Mouse (Mus musculus): ENCODE results near the gene Pepd.
"Not testable (repeated sequence)": the region's sequence is repeated elsewhere in the genome, so short reads cannot be mapped to it uniquely, and the experiment has no call there.

The Pepd gene

GRCm38 (mm10) chr7:34981803-34982202 lies 69.6 kb downstream of the Pepd start:
- in situ Hi-C loops (cut with MboI; ENCODE audit: unreplicated experiment in 2 of 2): no loop called here

GRCm38 (mm10) chr7:34982372-34982771 lies 70.2 kb downstream of the Pepd start:
- in situ Hi-C loops (cut with MboI; ENCODE audit: unreplicated experiment in 2 of 2): not testable (repeated sequence)

GRCm38 (mm10) chr7:34983702-34984475 lies 71.7 kb downstream of the Pepd start:
- in situ Hi-C loops (cut with MboI; ENCODE audit: unreplicated experiment in 2 of 2): no loop called here

DNA sequence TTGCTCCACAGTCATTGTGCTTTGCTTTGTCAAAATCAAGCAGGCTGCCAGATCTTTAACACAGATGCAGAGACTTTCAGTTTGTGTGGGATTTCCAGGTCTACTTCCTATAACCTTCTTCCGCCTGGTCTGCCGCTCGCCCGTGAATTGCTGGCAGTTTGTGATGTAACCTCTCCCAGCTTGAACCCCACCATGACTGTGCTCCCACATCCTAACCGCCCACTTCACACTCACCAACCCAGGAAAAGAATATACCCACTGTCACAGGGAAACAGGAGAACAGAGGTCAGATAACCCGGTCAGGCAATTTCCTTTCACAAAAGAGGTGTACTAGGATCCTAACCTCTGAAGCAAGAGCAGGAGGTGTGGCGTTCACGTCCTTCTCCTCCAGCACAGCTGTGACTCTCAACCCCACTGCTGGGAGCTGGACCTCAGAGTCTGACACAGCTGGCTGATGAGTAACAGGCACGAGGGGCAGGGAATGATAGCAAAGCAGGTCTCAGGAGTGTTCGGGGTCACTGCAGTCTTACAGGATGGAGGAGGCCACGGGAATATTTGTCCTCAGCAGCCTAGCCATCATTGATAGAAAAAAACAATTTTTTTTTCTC lies 72.5 kb downstream of the Pepd start:
- in situ Hi-C loops (cut with MboI; ENCODE audit: unreplicated experiment in 2 of 2): no loop called here

GRCm38 (mm10) chr7:34985216-34985615 lies 73.0 kb downstream of the Pepd start:
- in situ Hi-C loops (cut with MboI; ENCODE audit: unreplicated experiment in 2 of 2): no loop called here

DNA sequence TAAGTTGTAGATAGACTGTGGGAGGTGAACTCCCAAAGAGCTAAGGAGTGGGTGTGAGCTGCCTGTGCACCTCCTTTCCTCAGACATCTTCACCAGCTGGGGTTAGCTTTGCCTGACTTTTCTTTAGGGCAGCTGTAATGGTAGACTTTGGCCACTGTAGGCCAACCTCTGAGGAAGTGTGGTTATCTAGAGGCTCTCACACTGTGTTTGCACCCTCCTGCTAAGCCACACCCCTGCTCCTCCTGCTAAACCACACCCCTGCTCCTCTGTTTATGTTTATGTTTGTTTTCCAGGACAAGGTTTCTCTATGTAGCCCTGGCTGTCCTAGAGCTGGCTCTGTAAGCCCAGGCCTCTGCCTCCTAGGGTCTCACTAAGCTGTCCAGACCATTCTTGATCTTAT lies 73.5 kb downstream of the Pepd start:
- in situ Hi-C loops (cut with MboI; ENCODE audit: unreplicated experiment in 2 of 2): no loop called here

GRCm38 (mm10) chr7:34986575-34987150 lies 74.5 kb downstream of the Pepd start:
- in situ Hi-C loops (cut with MboI; ENCODE audit: unreplicated experiment in 2 of 2): no loop called here

GRCm38 (mm10) chr7:34987258-34987657 lies 75.1 kb downstream of the Pepd start:
- in situ Hi-C loops (cut with MboI; ENCODE audit: unreplicated experiment in 2 of 2): no loop called here

DNA sequence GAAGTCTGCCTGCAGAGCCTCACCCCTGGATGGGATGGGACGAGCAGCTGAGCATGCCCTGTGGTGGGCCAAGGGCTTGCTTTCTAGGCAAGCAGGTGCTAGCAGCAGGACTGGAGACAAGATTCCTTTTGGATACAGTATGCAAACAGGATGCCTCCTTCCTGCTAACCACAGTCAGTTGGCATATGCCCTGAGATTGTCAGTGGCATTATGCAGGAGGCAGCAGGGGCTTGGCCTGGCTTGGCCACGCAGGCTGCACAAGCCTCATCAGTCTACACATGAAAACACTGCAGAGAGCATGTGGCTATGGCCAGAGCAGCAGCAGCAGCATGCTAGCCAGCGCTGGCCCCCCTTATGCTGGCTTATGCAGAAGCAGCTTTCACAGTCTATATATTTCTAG lies 76.3 kb downstream of the Pepd start:
- in situ Hi-C loops (cut with MboI; ENCODE audit: unreplicated experiment in 2 of 2): no loop called here

GRCm38 (mm10) chr7:34991731-34992246 lies 79.6 kb downstream of the Pepd start:
- in situ Hi-C loops (cut with MboI; ENCODE audit: unreplicated experiment in 2 of 2): loop anchor here in 1 of 2 experiments (10.0 kb wide), 1 partner anchor 327 kb away; no protein-coding TSS in a partner anchor

DNA sequence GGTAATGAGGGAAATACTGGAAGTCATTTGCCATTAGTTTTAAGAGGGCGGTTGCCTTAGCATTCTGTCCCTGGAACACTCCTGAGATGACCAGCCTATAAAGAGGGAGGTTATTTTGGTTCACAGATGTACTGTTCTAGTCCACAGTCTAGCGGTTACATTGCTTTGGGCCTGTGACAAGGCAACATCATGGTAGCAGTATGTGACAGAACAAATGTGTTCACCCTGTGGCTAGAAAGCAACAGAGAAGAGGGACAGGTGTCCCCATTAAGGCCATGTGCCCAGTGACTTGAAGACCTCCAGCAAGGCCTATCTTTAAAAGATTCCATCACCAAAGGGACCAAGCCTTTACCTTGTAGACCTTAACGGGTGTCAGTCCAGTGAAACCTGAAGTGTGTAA lies 80.6 kb downstream of the Pepd start:
- in situ Hi-C loops (cut with MboI; ENCODE audit: unreplicated experiment in 2 of 2): loop anchor here in 1 of 2 experiments (10.0 kb wide), 1 partner anchor 328 kb away; no protein-coding TSS in a partner anchor

DNA sequence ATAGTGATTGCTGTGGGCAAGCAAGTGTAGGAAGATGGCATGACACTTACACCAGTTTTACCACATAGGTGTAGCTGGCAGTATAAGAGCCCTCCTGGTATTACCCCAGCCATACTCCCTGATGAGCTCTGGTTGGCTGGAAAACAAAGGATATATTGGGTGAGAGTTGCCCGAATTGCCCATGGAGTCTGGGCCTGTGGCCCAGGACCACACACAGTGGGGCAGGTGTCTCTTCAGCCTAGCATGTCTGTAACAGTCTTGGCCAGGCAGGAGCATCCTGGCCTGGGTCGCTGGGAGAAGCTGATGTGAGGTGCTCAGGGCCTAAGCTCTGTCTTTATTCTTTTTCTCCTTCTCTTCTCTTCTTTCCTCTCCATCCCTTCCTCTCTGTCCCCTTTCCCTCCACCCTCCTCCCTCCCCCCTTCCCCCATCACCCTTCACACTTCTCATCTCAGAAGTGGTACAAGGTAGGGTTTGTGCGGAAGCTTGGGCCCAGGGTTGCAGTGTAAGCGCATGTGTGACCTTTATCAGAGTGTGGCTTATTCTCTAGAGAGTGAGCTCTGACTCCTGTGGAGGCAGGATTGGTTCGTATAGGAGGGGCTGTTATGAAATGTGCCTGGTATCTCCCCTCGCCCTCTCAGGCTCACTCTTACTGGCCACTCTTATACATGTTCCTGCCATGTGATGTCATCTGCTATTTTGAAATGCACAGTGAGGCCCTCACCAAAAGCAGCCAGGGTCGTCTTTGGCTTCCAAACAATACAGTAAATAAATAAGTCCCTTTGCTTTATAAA lies 83.9 kb downstream of the Pepd start:
- in situ Hi-C loops (cut with MboI; ENCODE audit: unreplicated experiment in 2 of 2): loop anchor here in 1 of 2 experiments (10.0 kb wide), 1 partner anchor 331 kb away; no protein-coding TSS in a partner anchor

GRCm38 (mm10) chr7:35000839-35001238 lies 88.7 kb downstream of the Pepd start:
- in situ Hi-C loops (cut with MboI; ENCODE audit: unreplicated experiment in 2 of 2): no loop called here

- in situ Hi-C loops (cut with MboI; ENCODE audit: unreplicated experiment in 2 of 2): no loop called here
Observed at GRCm38 (mm10) chr7:35003171-35003737, 91.1 kb downstream of the Pepd start.

- in situ Hi-C loops (cut with MboI; ENCODE audit: unreplicated experiment in 2 of 2): no loop called here
Observed at GRCm38 (mm10) chr7:35006661-35007060, 94.5 kb downstream of the Pepd start.

GRCm38 (mm10) chr7:35013228-35013627 lies 101.0 kb downstream of the Pepd start:
- in situ Hi-C loops (cut with MboI; ENCODE audit: unreplicated experiment in 2 of 2): loop anchor here in 1 of 2 experiments (10.0 kb wide), 1 partner anchor 162 kb away; no protein-coding TSS in a partner anchor

GRCm38 (mm10) chr7:35015252-35015651 lies 103.1 kb downstream of the Pepd start:
- in situ Hi-C loops (cut with MboI; ENCODE audit: unreplicated experiment in 2 of 2): loop anchor here in 1 of 2 experiments (10.0 kb wide), 1 partner anchor 160 kb away; no protein-coding TSS in a partner anchor

GRCm38 (mm10) chr7:35021365-35021764 lies 109.2 kb downstream of the Pepd start:
- in situ Hi-C loops (cut with MboI; ENCODE audit: unreplicated experiment in 2 of 2): no loop called here

GRCm38 (mm10) chr7:35023251-35023650 lies 111.1 kb downstream of the Pepd start:
- in situ Hi-C loops (cut with MboI; ENCODE audit: unreplicated experiment in 2 of 2): no loop called here

DNA sequence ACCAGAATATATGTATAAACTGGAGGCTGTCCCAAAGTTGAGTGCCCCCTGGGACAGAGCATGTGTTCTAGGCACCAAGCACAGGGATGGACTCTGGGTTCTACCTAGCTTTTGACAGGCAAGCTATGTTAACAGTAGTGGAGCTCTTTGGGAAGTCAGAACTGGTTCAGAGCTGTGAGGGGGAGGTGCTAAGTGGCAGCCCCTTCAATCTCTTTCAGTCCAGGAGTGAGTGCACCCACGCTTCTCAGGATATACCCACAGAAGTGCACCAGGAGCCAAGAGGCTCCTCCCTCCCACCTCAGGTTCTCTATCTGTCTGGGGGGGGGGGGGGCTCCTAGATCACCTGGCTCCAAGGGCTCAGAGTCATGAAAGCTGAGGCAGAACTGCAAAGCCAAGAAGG lies 112.2 kb downstream of the Pepd start:
- in situ Hi-C loops (cut with MboI; ENCODE audit: unreplicated experiment in 2 of 2): no loop called here

All from v-Abl transformed pro-B cells (cell line).